Mouse (Mus musculus) right cerebral cortex, postnatal 25 days (tissue): ENCODE measurements around the gene Mvb12b.

ENCODE experiments used
- DNase-seq: peaks from one replicate; pipeline ENCODE4 v3.0.0; 2022

Mvb12b gene

DNA sequence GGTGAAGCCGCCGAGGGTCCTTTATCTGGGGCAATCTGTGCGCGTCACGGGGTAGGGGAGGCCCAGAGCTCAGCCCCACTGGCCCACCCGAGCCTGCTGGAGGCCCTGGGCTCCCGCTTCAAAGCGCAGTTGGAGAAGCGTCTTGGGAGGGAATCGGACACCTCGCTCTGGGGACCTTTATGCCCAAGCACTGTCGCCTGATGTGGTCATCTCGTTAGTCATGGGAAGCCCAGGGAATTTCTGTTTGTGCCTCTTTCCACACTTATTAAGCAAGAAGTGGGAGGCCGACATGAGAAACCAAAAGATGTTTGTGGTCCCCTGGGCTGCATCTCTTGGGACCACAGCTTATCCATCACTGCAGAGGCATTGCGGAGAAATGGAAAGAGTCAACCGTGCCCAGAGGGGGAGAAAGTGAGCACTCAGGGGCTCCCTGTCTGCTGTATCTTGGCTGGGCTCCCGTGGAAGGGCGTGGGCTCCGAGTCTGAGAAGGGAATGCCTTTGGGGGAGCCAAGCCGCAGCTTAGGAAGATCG is 169.9 kb downstream of the Mvb12b start:
- no peak for DNase-seq

DNA sequence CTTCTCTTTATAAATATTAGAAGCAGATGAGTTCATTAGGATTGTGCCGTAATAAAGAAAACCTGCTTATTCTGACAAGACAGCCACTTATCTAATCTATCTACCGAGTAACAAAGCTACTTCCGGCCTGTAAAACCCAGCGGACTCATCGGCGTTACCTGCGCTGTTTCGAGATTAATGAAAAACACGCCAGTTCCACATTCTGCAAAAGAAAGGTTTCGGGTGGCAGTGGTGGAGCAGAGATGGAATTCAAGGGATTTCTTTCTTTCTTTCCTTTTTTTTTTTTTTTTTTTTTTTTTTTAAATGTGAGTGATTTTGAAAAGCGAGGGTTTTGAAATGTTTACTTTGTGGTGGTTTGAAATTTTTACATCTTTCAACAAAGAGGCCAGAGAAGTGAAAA is 170.4 kb downstream of the Mvb12b start:
- DNase-seq = no peak

DNA sequence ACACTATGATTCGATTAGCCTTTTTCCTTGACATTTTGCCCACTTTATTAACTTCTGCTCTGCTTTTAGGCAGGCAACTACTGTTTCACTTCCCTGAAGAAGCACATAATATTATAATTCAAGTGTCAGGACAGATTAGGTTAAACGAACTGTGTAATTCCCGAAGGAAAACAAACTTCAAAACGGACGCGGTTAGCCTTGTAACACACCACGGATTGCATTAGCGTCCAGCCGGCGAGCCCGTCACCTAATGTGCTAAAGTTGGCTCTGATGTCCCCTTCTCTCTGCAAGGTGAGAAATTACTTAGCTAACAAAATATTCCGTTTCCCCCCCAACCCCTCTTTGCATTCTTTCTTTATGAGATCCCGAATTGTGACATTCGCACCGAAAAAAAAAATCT is 170.9 kb downstream of the Mvb12b start:
- no peak for DNase-seq

DNA sequence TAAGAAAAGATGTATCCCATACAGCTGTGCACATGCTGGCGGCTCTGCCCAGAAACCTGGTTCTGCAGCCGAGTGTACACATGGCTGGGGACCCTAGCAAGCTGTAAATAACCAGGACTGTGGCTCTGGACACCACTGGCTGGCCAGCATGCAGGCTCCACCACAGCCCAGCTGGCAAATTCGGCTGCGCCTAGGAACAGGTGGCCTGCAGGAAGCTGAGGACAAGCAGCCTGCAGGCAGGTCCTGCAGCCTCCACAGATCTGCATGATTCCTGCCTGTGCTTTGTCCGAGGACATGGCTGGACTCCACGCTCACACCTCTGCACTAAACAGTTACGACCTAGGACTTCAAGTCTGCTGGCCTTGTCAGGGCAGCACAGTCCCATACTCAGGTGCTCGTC is 172.8 kb downstream of the Mvb12b start:
- no peak for DNase-seq

DNA sequence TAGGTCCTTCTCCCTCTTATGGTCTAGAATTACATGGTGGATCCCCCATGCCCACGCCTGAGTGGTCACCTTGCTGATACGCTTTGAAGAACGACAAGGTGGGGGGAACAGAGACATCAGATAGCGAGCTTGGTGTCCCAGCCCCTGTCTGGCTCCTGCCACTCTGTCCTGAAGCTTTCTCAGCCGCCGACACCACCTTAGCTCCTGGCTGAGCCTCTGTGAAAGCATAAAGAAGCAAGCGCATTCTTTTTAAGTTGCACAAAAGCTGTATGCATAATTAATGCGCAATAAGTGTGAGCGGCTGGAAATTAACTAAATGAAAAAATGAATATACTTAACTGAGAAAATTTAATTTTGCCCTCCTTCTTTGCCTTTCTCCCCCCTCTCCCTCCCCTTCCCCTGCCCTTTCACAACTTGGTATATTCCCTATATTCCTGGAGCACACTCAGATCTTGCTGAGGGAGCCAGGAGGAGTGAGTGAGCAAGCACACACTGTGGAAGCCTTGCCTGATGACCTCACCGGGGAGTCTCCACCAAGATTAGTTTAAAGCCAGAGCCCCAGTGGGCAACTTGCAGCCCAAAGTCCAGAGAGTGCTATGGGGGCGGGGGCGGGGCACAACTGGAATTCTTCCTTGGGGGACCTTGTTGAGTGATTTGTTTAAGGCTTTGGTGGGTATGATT is 174.0 kb downstream of the Mvb12b start:
- DNase-seq = no peak

DNA sequence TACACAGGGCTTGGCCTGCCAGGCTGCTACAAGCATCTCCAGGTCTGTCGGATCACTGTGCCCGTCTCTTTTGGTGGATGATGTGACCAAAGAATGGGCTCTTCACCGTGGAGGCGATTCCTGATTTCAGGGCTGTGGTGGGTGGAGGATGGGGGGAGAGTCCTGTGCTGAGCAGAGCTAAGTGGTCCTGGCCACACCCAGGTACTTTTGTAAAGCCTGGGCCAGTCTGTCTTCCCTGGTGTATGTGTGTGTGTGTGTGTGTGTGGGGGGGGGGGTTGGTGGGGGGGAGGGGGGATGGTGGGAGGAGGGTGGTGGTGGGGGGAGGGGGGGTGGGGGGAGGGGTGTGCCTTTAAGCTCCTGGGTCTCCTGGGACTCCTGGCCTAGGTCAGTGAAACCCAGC is 174.9 kb downstream of the Mvb12b start:
- DNase-seq = no peak

DNA sequence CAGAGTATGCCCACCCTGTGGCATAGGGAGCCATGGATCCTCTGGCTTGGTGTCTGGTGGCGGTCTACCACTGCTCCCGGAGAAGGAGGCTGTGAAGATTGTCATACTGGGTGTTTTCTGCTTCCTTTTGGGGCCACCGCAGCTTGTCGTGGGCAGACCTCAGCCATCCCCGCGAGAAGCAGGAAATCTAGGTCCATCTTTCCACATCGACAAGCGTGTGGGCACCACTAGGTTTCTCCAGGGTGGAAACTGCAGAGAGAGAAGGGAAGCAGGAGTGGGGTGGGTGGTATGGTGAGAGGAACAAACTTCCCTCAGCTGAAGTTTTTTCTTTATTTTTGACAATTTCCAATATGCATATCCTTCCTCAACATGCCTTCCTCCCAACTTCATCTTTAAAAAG is 178.9 kb downstream of the Mvb12b start:
- DNase-seq = no peak

DNA sequence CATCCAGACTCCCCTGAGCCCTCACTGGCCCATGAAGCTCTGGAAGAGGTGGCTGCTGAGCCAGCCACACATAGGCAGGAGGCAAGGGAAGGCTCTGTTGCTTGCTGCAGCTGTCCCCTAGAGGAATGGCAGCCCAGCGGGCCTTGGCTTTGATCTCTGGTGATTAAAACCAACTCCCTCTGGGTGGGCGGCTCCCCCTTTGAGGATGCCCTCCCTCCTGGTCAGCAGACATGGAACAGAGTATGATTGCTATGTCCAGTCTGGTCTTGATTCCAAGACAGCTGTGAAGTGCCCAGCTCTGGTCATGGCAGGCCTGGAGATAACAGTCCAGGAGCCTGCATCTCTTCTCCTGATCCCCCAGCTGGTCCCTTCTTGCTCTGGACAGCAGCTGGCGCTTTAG is 179.7 kb downstream of the Mvb12b start:
- DNase-seq = no peak

DNA sequence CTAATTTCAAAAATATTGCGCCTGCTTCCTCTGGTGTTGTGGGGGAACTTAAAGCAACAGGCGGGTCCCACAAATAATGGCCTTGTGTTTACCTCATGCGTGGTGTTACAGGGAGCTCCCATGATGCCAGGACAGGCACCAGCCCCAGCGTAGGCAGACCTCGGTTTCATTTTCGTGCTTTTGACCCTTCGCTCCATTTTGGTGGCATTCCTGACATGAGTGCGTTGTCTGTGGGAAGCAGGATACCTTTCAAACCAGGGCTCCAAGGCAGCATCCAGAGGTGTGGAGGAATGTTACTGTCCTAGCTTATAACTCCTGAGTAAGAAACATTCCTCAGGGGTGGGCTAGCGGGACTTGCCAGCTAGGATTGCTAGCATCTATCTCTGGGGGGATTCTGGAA is 181.3 kb downstream of the Mvb12b start:
- no peak for DNase-seq

DNA sequence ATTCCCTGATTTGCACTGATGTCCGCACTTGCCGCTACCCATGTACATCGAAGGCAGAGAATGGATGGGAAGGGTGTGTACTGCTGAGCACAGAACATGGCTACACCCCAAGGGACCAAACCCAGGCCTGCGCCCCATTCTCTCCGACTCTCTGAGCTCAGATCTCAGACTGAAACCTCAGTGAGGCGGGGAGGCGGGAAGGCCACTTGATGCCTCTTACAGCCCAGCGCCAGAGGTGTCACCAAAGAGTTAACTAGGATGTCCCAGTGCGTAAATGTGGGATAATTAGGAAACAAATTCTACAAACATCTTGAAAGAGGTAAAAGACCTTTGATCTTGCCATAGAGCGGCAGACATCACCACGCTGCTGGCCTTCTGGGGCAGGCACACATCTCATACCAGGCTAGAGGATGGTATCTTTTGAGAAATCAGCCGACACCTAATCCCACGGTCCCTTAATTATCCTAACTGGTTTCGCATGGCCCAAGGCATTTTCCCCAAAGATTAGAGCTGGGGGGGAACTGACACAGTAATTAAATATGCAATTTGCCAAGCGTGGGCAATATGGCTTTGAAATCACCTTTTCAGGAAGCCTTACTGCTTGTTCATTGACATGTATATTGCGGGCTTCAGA is 181.9 kb downstream of the Mvb12b start:
- DNase-seq = no peak

DNA sequence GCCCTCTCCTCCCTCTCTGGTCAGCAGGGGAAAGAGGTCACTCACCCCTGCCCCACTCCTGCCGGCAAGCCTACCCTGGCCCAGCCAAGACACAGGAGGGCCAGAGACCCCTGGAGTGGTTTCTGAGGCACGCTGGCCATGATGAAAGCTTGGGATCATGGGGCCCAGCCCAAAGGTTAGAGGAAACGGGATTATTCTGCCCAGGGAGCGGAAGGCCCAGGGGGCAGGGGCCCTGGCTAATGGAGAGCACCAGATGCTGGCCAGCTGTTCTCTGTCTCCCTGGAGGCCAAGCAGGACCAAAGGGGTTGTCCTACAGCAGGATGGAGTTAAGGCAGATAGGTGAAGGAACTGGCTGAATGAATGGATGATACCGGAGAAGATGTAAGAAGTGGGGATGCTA is 184.5 kb downstream of the Mvb12b start:
- DNase-seq = no peak

DNA sequence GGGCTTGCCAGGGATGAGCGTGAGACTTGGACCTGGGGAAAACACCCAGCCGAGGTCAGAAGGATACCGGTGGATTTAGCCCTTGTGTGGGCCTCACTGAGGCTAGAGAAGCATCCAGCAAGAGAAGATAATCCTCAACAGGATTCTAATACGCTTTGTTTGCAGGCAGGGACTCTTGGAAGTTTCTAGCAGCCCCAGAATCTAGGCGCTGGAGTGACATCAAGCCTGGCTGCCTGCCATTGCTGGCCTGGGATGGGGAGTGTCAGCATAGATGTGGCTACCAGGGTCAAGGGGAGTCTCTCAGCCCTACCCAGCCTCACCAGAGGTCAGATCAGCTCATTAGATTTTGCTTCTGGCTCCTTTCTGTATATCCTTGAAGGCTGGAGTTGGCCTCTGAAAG is 185.0 kb downstream of the Mvb12b start:
- DNase-seq = no peak

DNA sequence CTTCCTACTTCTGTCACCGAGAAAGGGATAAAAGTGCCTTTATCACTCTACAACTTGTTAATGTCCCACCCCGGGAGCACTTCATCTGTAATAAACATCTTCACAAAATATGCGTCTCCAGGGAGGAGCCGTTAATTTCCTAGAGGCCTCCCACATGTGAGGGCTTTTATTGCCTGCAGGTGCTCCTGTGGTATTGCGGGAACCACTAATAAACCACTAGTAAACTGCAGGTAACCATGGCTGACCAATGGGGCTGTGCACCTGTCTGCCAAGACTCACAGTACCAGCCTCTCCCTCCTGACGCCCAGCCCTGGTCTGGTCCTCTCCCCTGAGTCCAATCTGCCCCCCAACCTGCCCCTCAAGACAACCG is 186.3 kb downstream of the Mvb12b start:
- DNase-seq = no peak

DNA sequence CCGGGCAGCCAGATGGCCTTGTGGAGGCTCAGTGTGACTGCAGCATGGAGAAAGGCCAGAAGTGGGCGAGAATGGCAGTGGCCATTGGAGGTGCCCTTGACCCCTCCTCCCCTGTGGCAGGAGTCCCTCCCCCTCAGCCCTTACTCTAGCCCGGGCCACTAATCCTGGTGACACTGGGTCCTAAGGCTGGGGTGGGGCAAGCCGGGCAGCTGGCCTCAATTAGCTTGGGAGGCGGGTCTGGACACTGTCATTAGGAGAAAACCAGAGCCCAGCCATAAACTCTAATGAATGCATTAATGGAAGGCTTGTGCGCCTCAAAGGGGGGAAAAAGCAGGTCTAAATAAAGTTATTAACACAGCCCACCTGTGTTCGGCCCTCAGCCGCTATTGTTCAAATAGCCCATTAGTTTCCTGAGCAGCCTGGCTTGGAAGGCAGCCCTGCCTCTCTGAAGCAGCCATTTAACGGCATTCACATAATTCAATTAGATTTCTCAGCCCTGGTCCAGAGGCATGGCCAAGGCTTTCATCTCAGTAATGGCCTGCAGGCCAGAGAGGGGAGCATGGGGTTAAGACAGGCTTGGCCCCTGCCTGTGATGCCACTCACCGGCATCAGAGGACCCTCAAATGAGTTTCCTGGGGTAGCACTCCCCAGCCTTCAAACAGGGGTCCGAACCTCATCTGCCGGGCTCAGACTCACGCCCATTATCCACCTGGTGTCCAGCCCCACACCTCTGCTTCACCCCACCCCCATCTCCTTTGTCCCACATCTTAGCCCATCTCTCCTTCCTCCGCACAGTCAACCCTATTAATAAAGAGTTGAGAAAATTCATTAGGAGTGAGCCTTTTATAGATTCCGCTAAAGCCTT is 186.9 kb downstream of the Mvb12b start:
- no peak for DNase-seq

DNA sequence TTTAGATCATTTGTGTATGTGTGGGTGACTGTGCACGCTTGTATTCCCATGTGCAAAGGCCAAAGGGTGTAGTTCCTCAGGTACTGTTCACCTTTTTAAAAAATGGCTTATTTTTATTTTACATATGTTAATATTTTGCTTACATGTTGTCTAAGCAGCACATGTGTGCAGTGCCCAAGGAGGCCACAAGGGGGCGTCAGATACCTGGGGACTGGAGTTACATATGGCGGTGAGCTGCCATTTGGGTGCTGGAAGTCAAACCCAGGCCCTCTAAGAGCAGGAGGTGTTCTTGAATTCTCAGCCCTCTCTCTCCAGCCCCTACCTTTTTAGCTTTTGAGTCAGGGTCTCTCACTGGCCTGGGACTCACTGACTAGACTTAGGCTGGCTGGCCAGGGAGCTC is 188.8 kb downstream of the Mvb12b start:
- DNase-seq = no peak

DNA sequence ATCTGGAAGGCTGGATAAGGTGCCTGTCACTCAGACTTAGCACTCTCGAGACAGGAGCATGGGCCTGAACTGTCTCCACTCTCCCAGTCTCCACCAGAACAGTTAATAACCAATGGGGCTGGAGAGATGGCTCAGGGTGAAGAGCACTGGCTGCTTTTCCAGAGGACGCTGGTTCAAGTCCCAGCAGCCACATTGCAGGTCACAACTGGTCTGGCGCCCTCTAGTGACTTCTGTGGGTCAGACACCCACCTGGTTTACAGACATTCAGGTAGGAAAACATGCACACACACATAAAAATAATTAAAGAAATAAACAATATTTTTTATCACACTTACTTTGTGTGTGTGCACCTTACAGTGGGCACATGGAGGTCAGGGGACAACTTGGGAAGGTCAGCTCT is 191.3 kb downstream of the Mvb12b start:
- DNase-seq = no peak

DNA sequence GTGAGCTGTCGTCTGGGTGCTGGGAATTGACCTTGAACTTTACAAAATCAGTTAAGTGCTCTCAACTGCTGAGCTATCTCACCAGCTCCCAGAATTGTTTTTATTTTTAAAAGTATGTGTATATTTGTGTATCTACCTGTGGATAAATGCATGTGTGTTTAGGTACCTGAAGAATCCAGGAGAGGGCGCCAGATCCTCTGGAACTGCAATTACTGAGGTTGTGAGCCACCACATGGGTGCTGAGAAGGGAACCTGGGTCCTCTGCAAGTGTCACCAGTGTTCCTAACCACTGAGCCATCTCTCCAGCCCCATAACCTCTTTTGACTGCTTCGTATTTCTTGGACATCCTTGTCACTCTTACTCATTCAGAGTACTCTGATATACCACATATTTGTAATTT is 193.8 kb downstream of the Mvb12b start:
- DNase-seq = no peak

DNA sequence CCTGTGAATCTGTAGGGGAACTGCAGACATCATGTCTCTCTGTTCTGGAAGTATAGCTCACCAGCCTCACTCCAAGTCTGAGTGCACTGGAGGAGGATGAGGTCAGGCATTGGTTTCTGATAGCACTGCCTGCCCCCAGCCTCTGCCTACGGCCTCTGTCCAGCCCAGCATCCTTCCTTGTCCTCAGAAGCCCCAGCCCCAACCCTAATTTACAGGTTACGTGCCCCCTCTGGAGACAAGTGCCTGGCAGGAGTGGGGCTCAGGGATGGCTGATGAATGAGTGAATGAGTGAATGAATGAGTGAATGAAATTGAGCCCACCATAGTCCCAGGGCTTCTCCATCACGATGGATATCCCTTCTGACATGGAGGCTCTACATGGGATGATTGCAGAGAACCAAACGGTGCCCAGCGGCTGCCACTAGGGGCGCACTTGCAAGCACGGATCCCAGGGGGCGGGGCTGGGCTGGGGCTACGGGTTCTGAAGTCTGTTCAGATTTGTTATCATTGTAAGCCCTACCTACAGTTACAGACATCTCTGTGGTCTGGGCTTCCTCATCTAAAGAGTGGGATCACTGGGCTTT is 197.8 kb downstream of the Mvb12b start:
- no peak for DNase-seq

DNA sequence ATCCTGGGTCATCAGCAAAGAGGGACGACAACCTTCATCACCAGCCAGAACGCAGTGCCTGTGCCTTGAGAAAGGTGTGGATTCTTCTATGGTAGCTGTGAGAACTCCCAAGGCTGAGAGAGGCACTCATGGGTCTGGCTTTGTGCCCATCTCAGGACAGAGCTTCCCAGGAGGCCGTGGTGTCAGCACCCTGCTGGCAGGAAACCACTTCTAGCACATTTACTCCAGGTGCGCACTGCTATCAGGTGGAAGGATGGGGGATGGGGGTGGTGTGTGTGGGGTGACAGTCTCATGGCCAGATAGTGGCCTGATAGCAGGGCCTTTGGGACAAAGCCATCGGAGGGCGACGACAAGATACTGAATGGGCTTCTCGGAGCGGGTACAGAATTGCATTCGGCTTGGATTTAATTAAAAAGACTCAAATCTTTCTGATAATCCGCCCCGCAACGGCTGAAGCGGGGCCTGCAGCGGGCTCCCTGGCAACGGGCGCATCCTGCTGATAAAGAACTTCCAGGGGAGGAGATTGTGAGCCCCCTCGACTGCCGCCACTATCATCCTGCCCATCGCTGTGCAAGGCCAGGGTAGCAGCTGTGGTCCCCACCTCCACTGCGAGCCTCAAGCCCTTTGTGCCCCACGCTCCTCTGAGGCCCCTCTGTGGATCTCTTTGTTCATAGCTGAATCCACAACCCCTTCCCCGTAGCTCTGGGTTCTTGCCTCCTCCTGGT is 198.4 kb downstream of the Mvb12b start:
- no peak for DNase-seq

DNA sequence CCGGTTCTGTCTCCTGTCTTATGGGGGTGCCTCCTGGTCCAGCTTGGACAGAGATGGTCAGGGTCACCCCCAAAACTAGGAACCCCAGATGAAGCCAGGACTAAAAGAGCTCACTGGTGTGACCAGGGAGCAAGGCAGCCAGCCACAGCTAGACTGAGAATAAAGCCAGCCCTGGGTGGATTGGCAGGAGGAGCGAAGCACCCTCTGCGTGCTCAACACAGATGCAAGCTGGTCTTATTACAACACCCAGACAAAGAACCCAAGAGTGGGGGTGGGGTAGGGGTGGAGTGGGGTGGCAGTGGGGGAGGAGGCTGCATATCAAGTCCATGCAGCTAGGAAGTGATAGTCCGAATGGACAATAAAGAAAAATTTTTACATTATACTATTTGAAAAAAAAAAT is 204.2 kb downstream of the Mvb12b start:
- no peak for DNase-seq

DNA sequence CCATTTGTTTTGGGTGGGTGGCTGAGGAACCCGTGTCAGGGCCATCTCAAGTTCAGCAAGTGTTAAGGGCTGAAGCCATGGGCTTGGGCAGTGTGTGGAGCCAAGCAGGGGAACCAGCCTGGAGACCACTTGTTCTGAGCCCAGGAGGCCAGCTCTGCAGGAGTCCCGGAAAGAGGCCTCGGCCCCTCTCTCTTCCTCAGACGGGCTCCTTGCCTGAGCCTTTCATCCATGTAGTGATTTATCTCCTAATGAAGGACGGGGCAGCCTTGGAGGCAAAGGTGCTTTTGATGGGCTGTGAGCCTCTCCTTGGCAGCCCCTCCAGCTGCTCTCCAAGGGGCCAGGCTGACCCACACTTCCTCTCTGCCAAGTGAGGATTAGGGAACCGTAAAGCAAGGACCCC is 204.7 kb downstream of the Mvb12b start:
- no peak for DNase-seq

DNA sequence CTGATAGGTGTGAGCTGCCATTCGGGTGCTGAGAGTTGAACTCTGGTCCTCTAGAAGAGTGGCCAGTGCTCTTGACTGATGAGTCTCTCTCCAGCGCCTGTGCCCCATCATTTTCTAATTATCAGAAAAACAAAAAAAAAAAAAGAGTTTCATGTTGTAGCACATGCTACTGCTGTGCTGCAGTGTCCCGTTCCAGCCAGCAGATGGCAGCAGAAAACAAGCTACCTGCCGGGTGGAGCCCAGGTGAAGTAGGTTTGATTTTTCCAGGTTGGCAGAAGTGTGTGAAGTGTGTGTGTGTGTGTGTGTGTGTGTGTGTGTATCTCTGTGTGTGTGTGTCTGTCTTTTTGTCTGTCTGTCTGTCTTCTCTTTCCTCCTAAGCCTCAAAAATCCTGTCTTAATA is 205.5 kb downstream of the Mvb12b start:
- peak; percentile 44 for DNase-seq
